Comparison of ENCODE assay signal across 10 mouse cellular contexts in genomic region chr6:88785331-88785730, GRCm38 (mm10). TPM values are rescaled to one million over a fixed set of nuclear protein-coding genes. Genes with fewer than 3 reads are reported as not detected.
DNase-seq lines count a peak whose midpoint lies in the region; ATAC-seq and TF ChIP-seq lines count a peak whose summit lies in the region.
"Had no signal": no experiment of that assay in that cellular context is flagged by ENCODE, and none has a peak within 500 bp of the region (broad histone marks: within the 10 kb centered on the region; RNA-seq: fewer than 3 reads in every experiment).

No protein-coding gene starts in this region.

- no peaks in the 10 kb centered on the region; the same call in 1 of the 2 replicates for H3K27me3 ChIP-seq in heart, embryonic 10.5 days (ENCODE audit: insufficient read depth, poor library complexity, severe bottlenecking)
- H3K27me3 ChIP-seq in limb, embryonic 14.5 days (ENCODE audit: control insufficient read depth, insufficient read depth, low read length) = no peaks in the 10 kb centered on the region

- no peak overlapping the region for H3K9ac ChIP-seq in limb, embryonic 14.5 days (ENCODE audit: low read depth, low read length, severe bottlenecking)

- H3K9me3 ChIP-seq in heart, embryonic 10.5 days = no peaks in the 10 kb centered on the region
- no peaks in the 10 kb centered on the region for H3K9me3 ChIP-seq in limb, embryonic 14.5 days (ENCODE audit: control insufficient read depth, low read length)

- no peak overlapping the region for H3K4me3 ChIP-seq in heart, embryonic 10.5 days
- no peak overlapping the region for H3K4me3 ChIP-seq in limb, embryonic 14.5 days (replicated peaks; ENCODE audit: low read length)
- H3K4me3 ChIP-seq: erythroblast, embryonic 14.5 days; myocyte had no signal

- no peak for ATAC-seq in limb, embryonic 14.5 days (ENCODE audit: low FRiP score, low read depth)

- no peak for TF ChIP-seq POLR2A in limb, embryonic 14.5 days (IDR thresholded peaks at IDR 0.05; ENCODE audit: borderline replicate concordance, extremely low read depth, insufficient read depth, insufficient read length)

- no peaks in the 10 kb centered on the region for H3K36me3 ChIP-seq in heart, embryonic 10.5 days
- H3K36me3 ChIP-seq in limb, embryonic 14.5 days (ENCODE audit: control insufficient read depth, insufficient read depth, low read length) = no peaks in the 10 kb centered on the region

- H3K4me1 ChIP-seq in heart, embryonic 10.5 days = peaks cover 62% of the 10 kb centered on the region
- H3K4me1 ChIP-seq in limb, embryonic 14.5 days (ENCODE audit: control insufficient read depth, insufficient read depth, low read length) = peaks cover 20% of the 10 kb centered on the region

- DNase-seq in cerebellum, postnatal 10 days = peak; percentile 66 to 70
- DNase-seq in cerebellum, postnatal 4 days (ENCODE audit: low spot score in 2 of 2) = no peak
- peak; percentile 37 for DNase-seq in MN1 (ENCODE audit: low spot score)
- DNase-seq in heart, embryonic 10.5 days (ENCODE audit: low spot score) = no peak
- no peak for DNase-seq in limb, embryonic 14.5 days (ENCODE audit: low spot score)
- DNase-seq in spleen, adult 18-20 months = no peak
- no peak for DNase-seq in adrenal gland, postnatal 36 days
- no peak for DNase-seq in testis, postnatal 14 days (ENCODE audit: low spot score)

- no peak overlapping the region for H3K4me2 ChIP-seq in limb, embryonic 14.5 days (replicated peaks; ENCODE audit: low read depth, low read length, severe bottlenecking)

- 41% methylated on average over 5 of the region's 5 CpGs for WGBS in heart, embryonic 10.5 days
- whole genome bisulfite sequencing in limb, embryonic 14.5 days = 35% methylated on average over 5 of the region's 5 CpGs

- peak overlapping the region; percentile 89 for H3K27ac ChIP-seq in heart, embryonic 10.5 days
- H3K27ac ChIP-seq in limb, embryonic 14.5 days (replicated peaks; ENCODE audit: low read depth, low read length) = peak overlapping the region; percentile 33; the same call in 1 of the 2 replicates

RNA-seq across cellular contexts. Expression of gene Abtb1, which starts 56.5 kb away (rescaled TPM):
- polyA plus RNA-seq in heart, embryonic 10.5 days (2016; fragmentation: Nextera tagmentation; extraction: Ambion mirVana) = 20.9 and 23.5 TPM in 2 replicates
- 50.8 and 60.5 TPM in 2 replicates for polyA plus RNA-seq in limb, embryonic 14.5 days (2012; rRNA removed)
- 24.9 and 26.1 TPM in 2 replicates for polyA plus RNA-seq in limb, embryonic 14.5 days (2014; fragmentation: Nextera tagmentation; extraction: Ambion mirVana)
- 10 to 100 TPM; 19.3 to 30.3 TPM for total RNA-seq in adrenal gland, postnatal 36 days (2021)

Comparison
In these comparisons a context has a peak if more than half of its experiments do, and no peak if none do; other contexts are left out.
1. DNase-seq: peak in cerebellum, postnatal 10 days (2 of 2) and MN1 (single experiment); none in cerebellum, postnatal 4 days (0 of 2), heart, embryonic 10.5 days (single experiment), limb, embryonic 14.5 days (single experiment), spleen, adult 18-20 months (0 of 2), adrenal gland, postnatal 36 days (0 of 2) and testis, postnatal 14 days (single experiment).